Mouse (Mus musculus): ENCODE measurements around the gene Ddrgk1. TPM values are rescaled to one million over a fixed set of nuclear protein-coding genes. Genes with fewer than 3 reads are reported as not detected.

Gene Ddrgk1
- polyA plus RNA-seq (2015; fragmentation: Nextera tagmentation; extraction: Ambion mirVana): 66.1 and 77.7 TPM in 2 replicates

GRCm38 (mm10) chr2:130664102-130664701 lies at the start of gene Ddrgk1:
Gene Ddrgk1 (minus strand): TSS chr2:130664659.

GRCm38 (mm10) chr2:130697153-130697810 lies 32.8 kb upstream of the Ddrgk1 start, which contains the start of gene Slc4a11:
Gene Slc4a11 (minus strand): TSS chr2:130697519.

GRCm38 (mm10) chr2:130667559-130667958 lies 3.1 kb upstream of the Ddrgk1 start, which contains the start of gene Itpa:
Gene Itpa (plus strand): TSS chr2:130667610.

GRCm38 (mm10) chr2:130642684-130643369 lies 21.6 kb downstream of the Ddrgk1 start, which contains the start of gene Lzts3:
Gene Lzts3 (minus strand): TSS chr2:130642803.

GRCm38 (mm10) chr2:130629839-130630203 lies 34.6 kb downstream of the Ddrgk1 start, which contains the start of the genes Fastkd5 and Ubox5:
Gene Fastkd5 (minus strand): TSS chr2:130630027.
Gene Ubox5 (minus strand): TSS chr2:130630038.

Other genes starting within 250 kb of the Ddrgk1 start
- 24.9 and 25.7 TPM in 2 replicates for gene Vps16, start 240.3 kb downstream of the Ddrgk1 start, polyA plus RNA-seq (2015; fragmentation: Nextera tagmentation; extraction: Ambion mirVana)
- 6.0 and 7.4 TPM in 2 replicates for gene Pced1a, start 240.0 kb downstream of the Ddrgk1 start, polyA plus RNA-seq (2015; fragmentation: Nextera tagmentation; extraction: Ambion mirVana)
- gene Ptpra, start 214.4 kb downstream of the Ddrgk1 start, polyA plus RNA-seq (2015; fragmentation: Nextera tagmentation; extraction: Ambion mirVana): 35.2 and 35.9 TPM in 2 replicates
- 68.5 and 76.0 TPM in 2 replicates for gene Mrps26, start 100.9 kb downstream of the Ddrgk1 start, polyA plus RNA-seq (2015; fragmentation: Nextera tagmentation; extraction: Ambion mirVana)
- gene Oxt, start 88.5 kb downstream of the Ddrgk1 start, polyA plus RNA-seq (2015; fragmentation: Nextera tagmentation; extraction: Ambion mirVana): not detected in 2 replicates
- gene Avp, start 82.1 kb downstream of the Ddrgk1 start, polyA plus RNA-seq (2015; fragmentation: Nextera tagmentation; extraction: Ambion mirVana): not detected in 2 replicates
- gene Fastkd5, start 34.6 kb downstream of the Ddrgk1 start, polyA plus RNA-seq (2015; fragmentation: Nextera tagmentation; extraction: Ambion mirVana): 6.9 and 7.2 TPM in 2 replicates
- 5.2 TPM in 2 replicates for gene Ubox5, start 34.6 kb downstream of the Ddrgk1 start, polyA plus RNA-seq (2015; fragmentation: Nextera tagmentation; extraction: Ambion mirVana)
- 1.3 and 1.4 TPM in 2 replicates for gene Lzts3, start 21.9 kb downstream of the Ddrgk1 start, polyA plus RNA-seq (2015; fragmentation: Nextera tagmentation; extraction: Ambion mirVana)
- gene Itpa, start 3.0 kb upstream of the Ddrgk1 start, polyA plus RNA-seq (2015; fragmentation: Nextera tagmentation; extraction: Ambion mirVana): 42.9 and 49.6 TPM in 2 replicates
- gene Slc4a11, start 32.9 kb upstream of the Ddrgk1 start, polyA plus RNA-seq (2015; fragmentation: Nextera tagmentation; extraction: Ambion mirVana): 0.09 and 0.33 TPM in 2 replicates
- 12.2 and 12.5 TPM in 2 replicates for gene 4930402H24Rik, start 241.7 kb upstream of the Ddrgk1 start, polyA plus RNA-seq (2015; fragmentation: Nextera tagmentation; extraction: Ambion mirVana)
- gene Atrn, start 241.8 kb upstream of the Ddrgk1 start, polyA plus RNA-seq (2015; fragmentation: Nextera tagmentation; extraction: Ambion mirVana): 3.2 and 3.4 TPM in 2 replicates